Mouse (Mus musculus): ENCODE data around the gene Aph1c.

- peak; percentile 14; the same call in 1 of the 2 replicates for TF ChIP-seq CTCF (IDR thresholded peaks at IDR 0.05; ENCODE audit: low read depth)
- TF ChIP-seq EP300 (IDR thresholded peaks at IDR 0.05; ENCODE audit: low read depth) = no peak
Observed at GRCm38 (mm10) chr9:66795464-66796324, 38.8 kb downstream of the Aph1c start, which contains the start of gene Aph1b.
